Mouse (Mus musculus): Measurements from ENCODE around the gene C1qb. TPM values are rescaled to one million over a fixed set of nuclear protein-coding genes. Genes with fewer than 3 reads are reported as not detected.

The C1qb gene
- polyA plus RNA-seq, 1 experiment from 2014 or later: 28.9 TPM

DNA sequence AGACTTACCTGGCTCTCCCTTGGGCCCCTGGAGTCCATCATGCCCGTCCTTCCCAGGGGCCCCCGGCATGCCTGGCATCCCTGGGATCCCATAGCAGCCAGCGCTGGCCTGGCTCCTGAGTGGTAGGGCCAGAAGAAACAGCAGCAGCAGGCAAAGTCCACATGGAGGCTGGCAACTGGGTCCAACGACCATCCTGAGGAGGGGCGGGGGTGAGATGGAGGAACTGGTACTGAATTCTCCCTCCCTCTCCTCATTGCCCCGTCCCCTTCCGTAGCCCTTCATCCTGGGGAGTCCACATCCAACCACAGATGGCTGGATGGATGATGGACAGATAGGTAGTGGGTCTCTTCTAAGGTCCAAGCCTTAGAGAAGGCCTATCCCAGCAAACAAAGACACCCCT lies 6.4 kb upstream of the C1qb start:
- no peak for DNase-seq (ENCODE audit: low spot score)
- ATAC-seq (replicated peaks; ENCODE audit: insufficient number of reproducible peaks, low FRiP score, low TSS enrichment, low read depth): no peak

DNA sequence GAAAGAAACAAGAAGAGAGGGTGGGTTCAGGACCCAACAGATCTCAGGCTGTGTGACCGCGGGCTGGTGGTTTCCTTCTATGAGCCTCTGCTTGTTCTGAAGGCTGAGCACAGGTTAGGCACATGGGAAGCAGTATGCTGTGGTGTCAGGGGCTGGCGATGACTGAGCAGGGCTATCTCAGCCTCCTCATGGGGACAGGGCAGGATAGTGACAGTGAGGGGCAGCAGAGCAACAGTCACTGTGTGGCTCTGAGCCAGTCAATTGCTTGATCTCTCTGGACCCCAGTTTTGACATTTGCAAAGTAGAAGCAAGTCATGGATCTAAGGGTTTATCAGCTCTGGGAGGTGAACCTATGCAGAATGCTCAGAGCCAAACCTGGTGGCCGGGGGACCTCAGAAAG lies 5.1 kb upstream of the C1qb start:
- Histone ChIP-seq H3K36me3 (replicated peaks; ENCODE audit: control insufficient read depth, insufficient read depth, low read depth, low read length) (no peaks in the 10 kb centered on the region), H3K9me3 (replicated peaks; ENCODE audit: control insufficient read depth, low read length) (no peaks in the 10 kb centered on the region), H3K27ac (replicated peaks; ENCODE audit: low read depth, low read length) (no peak overlapping the region), H3K4me2 (ENCODE audit: low read depth, low read length) (no peak overlapping the region), H3K9ac (replicated peaks; ENCODE audit: low read length) (no peak overlapping the region), H3K27me3 (ENCODE audit: control insufficient read depth, insufficient read depth, low read length) (peaks cover 6% of the 10 kb centered on the region), H3K4me1 (ENCODE audit: control insufficient read depth, insufficient read depth, low read length) (0 out of 2 replicates have a peak, but pooled peaks cover 2% of the 10 kb centered on the region), H3K4me3 (ENCODE audit: low read depth, low read length) (no peak overlapping the region)
- 85% methylated on average over 4 of the region's 4 CpGs for WGBS
- DNase-seq (ENCODE audit: low spot score): no peak
- ATAC-seq (replicated peaks; ENCODE audit: insufficient number of reproducible peaks, low FRiP score, low TSS enrichment, low read depth): no peak

More for the DNA sequence above, 6.4 kb upstream of the C1qb start:
- Histone ChIP-seq H3K9me3 (replicated peaks; ENCODE audit: control insufficient read depth, low read length) (no peaks in the 10 kb centered on the region), H3K4me3 (ENCODE audit: low read depth, low read length) (no peak overlapping the region), H3K27ac (replicated peaks; ENCODE audit: low read depth, low read length) (no peak overlapping the region), H3K4me2 (ENCODE audit: low read depth, low read length) (no peak overlapping the region), H3K4me1 (ENCODE audit: control insufficient read depth, insufficient read depth, low read length) (0 out of 2 replicates have a peak, but pooled peaks cover 2% of the 10 kb centered on the region), H3K27me3 (ENCODE audit: control insufficient read depth, insufficient read depth, low read length) (peaks cover 12% of the 10 kb centered on the region), H3K36me3 (replicated peaks; ENCODE audit: control insufficient read depth, insufficient read depth, low read depth, low read length) (no peaks in the 10 kb centered on the region), H3K9ac (replicated peaks; ENCODE audit: low read length) (no peak overlapping the region)
- 64% methylated on average over 7 of the region's 7 CpGs for WGBS

DNA sequence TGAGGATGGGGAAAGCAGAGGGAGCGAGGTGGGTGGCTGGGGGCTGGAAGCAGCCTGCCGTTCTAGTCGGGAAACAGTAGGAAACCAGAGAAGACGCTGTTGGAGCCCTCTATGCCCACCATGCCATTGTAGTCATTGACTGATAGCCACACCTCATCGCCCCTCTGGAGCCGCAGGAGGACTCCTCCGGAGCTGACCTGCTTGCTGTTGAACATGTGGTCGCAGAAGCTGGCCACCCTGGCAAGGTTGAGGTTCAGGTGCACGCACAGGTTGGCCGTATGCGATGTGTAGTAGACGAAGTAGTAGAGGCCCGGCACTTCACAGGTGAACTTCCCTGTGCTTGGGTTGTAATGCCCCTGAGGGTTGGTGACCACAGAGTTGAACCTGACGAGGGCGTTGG lies 4.0 kb upstream of the C1qb start:
- no peak overlapping the region for H3K27ac ChIP-seq (replicated peaks; ENCODE audit: low read depth, low read length)
- no peaks in the 10 kb centered on the region for H3K9me3 ChIP-seq (replicated peaks; ENCODE audit: control insufficient read depth, low read length)
- no peak overlapping the region for H3K4me2 ChIP-seq (ENCODE audit: low read depth, low read length)
- H3K36me3 ChIP-seq (replicated peaks; ENCODE audit: control insufficient read depth, insufficient read depth, low read depth, low read length): no peaks in the 10 kb centered on the region
- DNase-seq (ENCODE audit: low spot score) (no peak), ATAC-seq (replicated peaks; ENCODE audit: insufficient number of reproducible peaks, low FRiP score, low TSS enrichment, low read depth) (no peak)
- no peak overlapping the region for H3K9ac ChIP-seq (replicated peaks; ENCODE audit: low read length)
- H3K27me3 ChIP-seq (ENCODE audit: control insufficient read depth, insufficient read depth, low read length): peaks cover 3% of the 10 kb centered on the region; the same call in 1 of the 2 replicates
- 85% methylated on average over 15 of the region's 15 CpGs for WGBS
- no peaks in the 10 kb centered on the region for H3K4me1 ChIP-seq (ENCODE audit: control insufficient read depth, insufficient read depth, low read length)
- H3K4me3 ChIP-seq (ENCODE audit: low read depth, low read length): no peak overlapping the region

DNA sequence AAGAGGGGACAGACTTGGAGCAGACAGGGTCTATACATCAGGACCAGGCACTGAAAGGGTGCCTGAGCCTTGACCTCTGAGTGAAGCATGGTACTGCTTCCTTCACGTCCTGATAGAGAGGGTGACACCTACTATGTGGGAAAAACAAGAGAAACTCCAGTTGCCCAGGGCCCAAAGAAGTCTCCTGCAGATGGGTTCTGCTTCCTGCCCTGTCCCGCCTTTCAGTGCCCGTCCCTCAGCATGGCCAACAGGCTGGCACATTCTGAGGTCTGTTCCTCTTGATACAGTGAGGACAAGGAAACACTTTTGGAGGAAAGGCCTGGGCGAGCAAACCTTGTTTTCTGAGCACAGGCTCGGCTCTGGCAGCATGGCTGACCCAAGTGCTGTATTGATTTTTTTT lies 1.7 kb upstream of the C1qb start:
- Histone ChIP-seq H3K9me3 (replicated peaks; ENCODE audit: control insufficient read depth, low read length) (no peaks in the 10 kb centered on the region), H3K27me3 (ENCODE audit: control insufficient read depth, insufficient read depth, low read length) (no peaks in the 10 kb centered on the region), H3K36me3 (replicated peaks; ENCODE audit: control insufficient read depth, insufficient read depth, low read depth, low read length) (no peaks in the 10 kb centered on the region), H3K9ac (replicated peaks; ENCODE audit: low read length) (no peak overlapping the region), H3K27ac (replicated peaks; ENCODE audit: low read depth, low read length) (no peak overlapping the region), H3K4me3 (ENCODE audit: low read depth, low read length) (no peak overlapping the region), H3K4me1 (ENCODE audit: control insufficient read depth, insufficient read depth, low read length) (no peaks in the 10 kb centered on the region), H3K4me2 (ENCODE audit: low read depth, low read length) (no peak overlapping the region)
- ATAC-seq (replicated peaks; ENCODE audit: insufficient number of reproducible peaks, low FRiP score, low TSS enrichment, low read depth): no peak
- DNase-seq (ENCODE audit: low spot score): no peak
- WGBS: 73% methylated on average over 5 of the region's 5 CpGs

- Histone ChIP-seq H3K27me3 (ENCODE audit: control insufficient read depth, insufficient read depth, low read length) (no peaks in the 10 kb centered on the region), H3K9me3 (replicated peaks; ENCODE audit: control insufficient read depth, low read length) (no peaks in the 10 kb centered on the region; the same call in 1 of the 2 replicates), H3K27ac (replicated peaks; ENCODE audit: low read depth, low read length) (no peak overlapping the region), H3K4me2 (ENCODE audit: low read depth, low read length) (no peak overlapping the region), H3K4me3 (ENCODE audit: low read depth, low read length) (no peak overlapping the region), H3K4me1 (ENCODE audit: control insufficient read depth, insufficient read depth, low read length) (no peaks in the 10 kb centered on the region), H3K36me3 (replicated peaks; ENCODE audit: control insufficient read depth, insufficient read depth, low read depth, low read length) (no peaks in the 10 kb centered on the region), H3K9ac (replicated peaks; ENCODE audit: low read length) (no peak overlapping the region)
- DNase-seq (ENCODE audit: low spot score) (peak; percentile 60), ATAC-seq (replicated peaks; ENCODE audit: insufficient number of reproducible peaks, low FRiP score, low TSS enrichment, low read depth) (no peak)
- WGBS: 20% methylated on average over 5 of the region's 5 CpGs
Measured at GRCm38 (mm10) chr4:136878601-136879000, 7.4 kb downstream of the C1qb start.

GRCm38 (mm10) chr4:136878171-136878570 lies 7.8 kb downstream of the C1qb start:
- Histone ChIP-seq H3K27me3 (ENCODE audit: control insufficient read depth, insufficient read depth, low read length) (no peaks in the 10 kb centered on the region), H3K4me2 (ENCODE audit: low read depth, low read length) (no peak overlapping the region), H3K4me3 (ENCODE audit: low read depth, low read length) (no peak overlapping the region), H3K9ac (replicated peaks; ENCODE audit: low read length) (no peak overlapping the region), H3K4me1 (ENCODE audit: control insufficient read depth, insufficient read depth, low read length) (no peaks in the 10 kb centered on the region), H3K36me3 (replicated peaks; ENCODE audit: control insufficient read depth, insufficient read depth, low read depth, low read length) (no peaks in the 10 kb centered on the region), H3K27ac (replicated peaks; ENCODE audit: low read depth, low read length) (no peak overlapping the region), H3K9me3 (replicated peaks; ENCODE audit: control insufficient read depth, low read length) (no peaks in the 10 kb centered on the region; the same call in 1 of the 2 replicates)
- ATAC-seq (replicated peaks; ENCODE audit: insufficient number of reproducible peaks, low FRiP score, low TSS enrichment, low read depth): no peak
- WGBS: 41% methylated on average over 8 of the region's 8 CpGs
- peak; percentile 21 for DNase-seq (ENCODE audit: low spot score)

- Histone ChIP-seq H3K36me3 (replicated peaks; ENCODE audit: control insufficient read depth, insufficient read depth, low read depth, low read length) (no peaks in the 10 kb centered on the region), H3K4me3 (ENCODE audit: low read depth, low read length) (no peak overlapping the region), H3K4me2 (ENCODE audit: low read depth, low read length) (no peak overlapping the region), H3K27me3 (ENCODE audit: control insufficient read depth, insufficient read depth, low read length) (no peaks in the 10 kb centered on the region), H3K9me3 (replicated peaks; ENCODE audit: control insufficient read depth, low read length) (no peaks in the 10 kb centered on the region; the same call in 1 of the 2 replicates), H3K4me1 (ENCODE audit: control insufficient read depth, insufficient read depth, low read length) (no peaks in the 10 kb centered on the region), H3K27ac (replicated peaks; ENCODE audit: low read depth, low read length) (no peak overlapping the region), H3K9ac (replicated peaks; ENCODE audit: low read length) (no peak overlapping the region)
- WGBS: 22% methylated on average over 7 of the region's 7 CpGs
- peak; percentile 52; the same call in 1 of the 2 replicates for ATAC-seq (replicated peaks; ENCODE audit: insufficient number of reproducible peaks, low FRiP score, low TSS enrichment, low read depth)
- peak; percentile 70 for DNase-seq (ENCODE audit: low spot score)
Measured at GRCm38 (mm10) chr4:136876971-136877370, 9.0 kb downstream of the C1qb start.

- no peak overlapping the region for H3K4me3 ChIP-seq (ENCODE audit: low read depth, low read length)
- H3K36me3 ChIP-seq (replicated peaks; ENCODE audit: control insufficient read depth, insufficient read depth, low read depth, low read length): no peaks in the 10 kb centered on the region
- DNase-seq (ENCODE audit: low spot score) (no peak), ATAC-seq (replicated peaks; ENCODE audit: insufficient number of reproducible peaks, low FRiP score, low TSS enrichment, low read depth) (no peak)
- no peaks in the 10 kb centered on the region; the same call in 1 of the 2 replicates for H3K9me3 ChIP-seq (replicated peaks; ENCODE audit: control insufficient read depth, low read length)
- no peak overlapping the region for H3K27ac ChIP-seq (replicated peaks; ENCODE audit: low read depth, low read length)
- WGBS: 92% methylated on average over 14 of the region's 14 CpGs
- no peak overlapping the region for H3K9ac ChIP-seq (replicated peaks; ENCODE audit: low read length)
- H3K4me1 ChIP-seq (ENCODE audit: control insufficient read depth, insufficient read depth, low read length): no peaks in the 10 kb centered on the region
- no peaks in the 10 kb centered on the region for H3K27me3 ChIP-seq (ENCODE audit: control insufficient read depth, insufficient read depth, low read length)
- H3K4me2 ChIP-seq (ENCODE audit: low read depth, low read length): no peak overlapping the region
Measured at GRCm38 (mm10) chr4:136875012-136875411, 11.0 kb downstream of the C1qb start.
